Mouse (Mus musculus) left cerebral cortex, adult 11 months (tissue): ENCODE results near the gene Pabpc4.
"Not testable (repeated sequence)": the region's sequence is repeated elsewhere in the genome, so short reads cannot be mapped to it uniquely, and the experiment has no call there.

Source experiments
- DNase-seq: peaks from one replicate; pipeline ENCODE4 v3.0.0; 2022; ENCODE audit warnings: low spot score

The Pabpc4 gene

DNA sequence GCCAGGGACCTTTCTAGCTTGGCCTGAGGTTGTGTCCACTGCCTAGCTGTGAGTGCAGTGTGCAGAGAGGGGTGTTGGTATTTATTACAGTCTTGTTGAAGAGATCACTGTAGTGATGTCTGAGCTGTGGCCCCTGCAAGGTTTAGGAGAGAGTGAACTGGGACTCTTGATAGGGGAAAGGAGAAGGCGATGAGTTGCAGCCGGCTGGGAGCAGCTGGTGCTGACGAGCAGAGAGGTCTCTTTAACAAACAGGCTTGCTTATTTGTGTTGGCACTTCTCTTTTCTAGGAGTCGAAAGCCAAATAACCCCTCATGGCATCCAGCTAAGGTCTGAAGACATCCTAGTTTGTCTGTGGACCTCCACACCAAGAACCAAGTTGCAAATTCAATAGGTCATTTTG, 36.1 kb downstream of the Pabpc4 start:
- DNase-seq: no peak

DNA sequence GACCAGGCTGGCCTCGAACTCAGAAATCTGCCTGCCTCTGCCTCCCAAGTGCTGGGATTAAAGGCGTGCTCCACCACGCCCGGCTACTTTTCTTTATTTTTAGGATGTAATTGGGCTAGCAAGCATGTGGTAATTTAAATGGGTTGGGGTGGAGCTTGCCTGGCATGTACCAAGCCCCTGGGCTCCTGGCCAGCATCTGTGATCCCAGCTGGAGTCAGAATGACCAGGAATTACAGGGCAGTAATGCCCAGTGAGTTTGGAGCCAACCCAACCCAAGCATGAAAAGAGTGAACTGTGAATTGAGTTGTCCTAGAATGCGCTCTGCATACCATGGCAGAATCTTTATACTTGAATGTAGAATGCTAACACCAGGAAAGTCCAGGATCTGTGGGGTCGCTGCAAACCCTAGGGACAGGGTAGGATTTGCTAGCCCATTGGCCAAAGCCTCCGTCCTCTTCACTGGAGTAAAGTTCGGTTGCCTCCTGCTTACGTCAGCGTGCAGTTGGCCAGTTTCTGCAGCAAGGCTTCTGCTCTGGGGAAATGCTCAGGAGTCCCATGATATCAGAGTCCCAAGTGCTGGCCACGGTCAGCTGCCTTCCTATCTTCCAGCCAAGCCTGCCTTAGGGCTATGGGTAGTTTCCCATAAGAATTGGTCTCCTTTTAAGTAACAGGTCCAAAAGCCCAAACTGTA, 37.0 kb downstream of the Pabpc4 start:
- DNase-seq: no peak

DNA sequence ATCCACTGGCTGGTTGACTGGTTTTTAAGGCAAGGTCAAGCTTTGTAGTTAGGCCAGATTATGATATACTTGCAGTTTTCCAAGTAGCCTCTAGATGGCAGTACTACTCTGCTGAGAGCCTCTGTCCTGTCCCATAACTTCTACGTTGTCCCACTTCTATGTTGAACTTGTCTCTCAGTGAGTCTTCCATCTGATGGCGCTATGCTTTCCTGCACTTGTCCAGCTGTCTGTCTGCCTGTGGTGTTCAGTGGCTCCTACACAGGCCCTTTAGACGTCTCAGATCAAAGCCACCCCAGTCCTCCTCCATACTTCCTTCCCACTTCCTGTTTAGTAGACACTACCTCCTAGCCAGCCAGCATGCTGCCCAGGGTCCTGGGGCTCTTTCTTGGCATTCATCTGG, 43.6 kb downstream of the Pabpc4 start:
- DNase-seq: no peak

DNA sequence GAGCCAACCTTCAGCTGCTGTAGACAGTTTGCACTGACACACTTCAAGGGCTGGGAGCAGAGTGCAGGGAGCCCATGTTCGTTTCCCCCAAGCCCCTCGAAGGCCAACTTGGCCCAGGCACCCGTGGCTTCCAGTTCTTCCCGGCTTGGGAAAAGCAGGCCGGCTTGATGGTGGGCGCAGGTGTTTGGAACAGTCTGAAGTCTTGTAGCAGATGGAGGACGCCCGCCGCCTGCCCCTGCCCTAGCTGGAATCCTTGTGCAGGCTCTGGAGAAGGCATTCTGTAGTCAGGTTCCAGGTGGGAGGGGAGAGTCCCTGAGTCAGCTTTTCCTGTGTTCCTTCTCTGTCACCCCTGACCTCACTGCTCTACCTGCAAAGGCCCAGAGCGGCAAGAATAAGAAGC, 44.8 kb downstream of the Pabpc4 start:
- no peak for DNase-seq

DNA sequence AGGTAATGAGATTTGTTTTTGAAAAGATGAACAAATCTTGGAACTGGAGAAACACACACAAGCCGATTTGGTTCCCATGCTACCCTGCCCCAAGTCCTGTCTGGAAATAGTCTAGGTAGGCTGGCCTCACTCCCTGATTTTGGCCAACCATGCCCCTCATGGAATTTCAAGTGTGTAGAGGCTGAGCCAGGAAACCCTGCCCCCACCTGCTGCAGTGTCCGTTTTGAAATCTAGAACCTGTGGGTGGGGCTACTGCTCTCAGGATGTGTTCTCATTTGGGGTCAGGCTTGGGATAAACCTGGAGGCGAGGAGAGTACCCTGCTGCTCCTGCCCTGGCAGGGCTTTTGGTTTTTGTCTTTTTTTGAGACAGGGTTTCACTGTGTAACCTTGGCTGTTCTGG, 46.1 kb downstream of the Pabpc4 start:
- no peak for DNase-seq

DNA sequence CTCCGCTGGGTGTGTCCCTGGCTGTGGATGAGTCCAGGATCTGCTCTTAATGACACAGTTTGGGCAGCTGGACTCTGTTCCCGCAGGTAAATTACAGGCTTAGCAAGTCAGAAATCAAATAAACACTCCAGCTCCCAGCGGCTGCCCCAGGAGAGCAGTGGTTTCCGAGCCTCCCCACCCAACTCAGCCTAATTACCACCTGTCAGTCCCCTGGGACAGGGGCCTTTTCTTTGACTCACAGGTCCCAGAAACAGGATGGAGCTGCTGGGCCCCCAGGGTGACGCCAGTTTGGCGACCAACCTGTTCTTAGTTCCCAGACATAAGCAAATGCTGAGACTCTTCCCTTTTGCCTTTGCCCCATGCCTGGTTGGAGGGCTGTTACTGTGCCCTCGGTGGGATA, 49.7 kb downstream of the Pabpc4 start:
- DNase-seq: no peak

DNA sequence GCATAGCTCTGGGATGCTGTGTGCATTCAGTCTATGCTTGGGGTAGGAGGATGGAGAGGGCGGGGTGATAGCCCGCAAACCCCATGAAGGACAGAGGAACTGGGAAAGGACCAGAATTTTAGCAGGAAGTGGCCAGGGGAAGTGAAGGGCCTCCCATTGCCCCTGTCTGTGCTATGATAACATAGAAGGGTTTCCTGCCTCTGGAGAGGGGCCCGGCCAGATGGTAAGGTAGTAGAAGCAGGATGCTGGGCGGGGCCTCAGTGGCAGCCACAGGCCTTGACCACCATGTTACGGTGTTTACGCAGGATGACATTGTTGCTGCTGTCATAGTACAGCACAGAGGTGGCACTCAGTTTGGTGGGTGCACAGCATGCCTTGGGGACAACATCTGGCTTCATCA, 50.9 kb downstream of the Pabpc4 start:
- DNase-seq: no peak

DNA sequence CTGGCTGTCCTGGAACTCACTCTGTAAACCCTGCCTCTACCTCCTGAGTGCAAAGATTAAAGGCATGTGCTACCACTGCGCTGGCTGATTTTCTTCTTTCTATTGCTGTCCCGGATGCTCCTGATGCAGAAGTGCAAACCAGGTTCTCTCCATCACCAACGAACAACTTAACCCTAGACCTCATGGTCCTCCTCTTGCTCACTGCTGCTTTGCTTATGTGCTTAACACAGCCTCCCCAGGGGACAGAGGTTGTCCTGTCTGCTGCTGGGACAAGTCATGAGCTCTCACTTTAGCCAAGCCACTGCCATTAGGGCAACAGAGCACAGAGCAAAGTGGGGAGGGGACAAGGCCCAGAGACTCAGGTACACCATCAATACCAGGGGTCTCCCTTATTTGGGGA, 52.3 kb downstream of the Pabpc4 start:
- DNase-seq: no peak

DNA sequence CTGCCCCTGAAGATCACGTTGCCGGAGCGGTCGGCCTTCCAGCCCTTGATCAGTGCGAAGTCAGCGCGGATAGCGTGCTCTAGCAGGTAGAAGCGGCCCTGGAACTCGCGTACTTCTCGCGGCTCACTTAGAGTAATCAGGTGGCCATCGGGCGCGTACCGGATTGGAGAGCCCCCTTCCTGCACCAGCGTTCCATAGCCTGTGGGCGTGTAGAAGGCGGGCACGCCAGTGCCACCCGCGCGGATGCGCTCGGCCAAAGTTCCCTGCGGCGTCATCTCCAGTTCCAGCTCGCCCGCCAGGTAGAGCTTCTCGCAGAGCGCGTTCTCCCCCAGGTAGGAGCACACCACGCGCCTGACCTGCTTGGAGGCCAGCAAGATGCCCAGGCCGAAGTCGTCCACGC, 60.8 kb downstream of the Pabpc4 start:
- not testable (repeated sequence) for DNase-seq

DNA sequence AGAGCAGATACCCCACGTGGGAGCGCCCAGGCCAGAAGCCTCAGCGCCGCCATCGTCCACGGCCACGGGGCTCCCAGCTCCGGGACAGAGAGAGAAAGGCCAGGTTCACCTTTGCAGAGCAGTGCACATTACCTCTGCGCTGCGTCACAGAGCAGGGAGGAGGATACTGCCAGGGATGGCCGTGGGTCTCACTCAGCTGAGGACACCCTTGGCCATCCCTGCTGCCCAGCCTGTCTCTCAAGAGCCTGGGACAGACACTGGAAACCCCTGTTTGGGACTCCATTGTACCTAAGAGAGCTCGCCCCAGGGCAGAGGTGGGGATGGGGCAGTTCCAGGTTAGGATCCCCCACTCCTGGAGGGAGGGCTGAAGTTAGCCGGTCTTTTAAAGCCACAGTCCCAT, 61.4 kb downstream of the Pabpc4 start, which contains the start of gene Oxct2a:
Gene Oxct2a, minus strand, starts transcription at position 101 of the 400 bp plus-strand sequence.
- no peak for DNase-seq

DNA sequence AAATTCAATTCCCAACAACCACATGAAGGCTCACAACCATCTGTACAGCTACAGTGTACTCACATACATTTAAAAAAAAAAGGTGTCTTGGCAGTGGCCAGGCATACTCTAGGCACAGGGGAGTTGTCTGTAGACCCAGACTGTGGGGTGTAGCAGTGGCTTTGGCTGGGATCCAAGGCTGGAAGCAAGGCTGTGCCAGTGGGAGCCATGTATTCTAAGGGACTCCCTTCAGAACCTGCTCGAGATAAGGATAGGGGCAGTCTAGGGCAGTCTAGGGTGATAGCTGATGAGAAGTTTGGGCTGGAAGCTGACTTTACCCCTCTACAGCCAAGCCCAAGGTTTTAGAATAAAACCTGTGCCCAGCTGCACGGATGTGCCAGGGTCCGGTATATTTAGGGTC, 63.9 kb downstream of the Pabpc4 start:
- no peak for DNase-seq

DNA sequence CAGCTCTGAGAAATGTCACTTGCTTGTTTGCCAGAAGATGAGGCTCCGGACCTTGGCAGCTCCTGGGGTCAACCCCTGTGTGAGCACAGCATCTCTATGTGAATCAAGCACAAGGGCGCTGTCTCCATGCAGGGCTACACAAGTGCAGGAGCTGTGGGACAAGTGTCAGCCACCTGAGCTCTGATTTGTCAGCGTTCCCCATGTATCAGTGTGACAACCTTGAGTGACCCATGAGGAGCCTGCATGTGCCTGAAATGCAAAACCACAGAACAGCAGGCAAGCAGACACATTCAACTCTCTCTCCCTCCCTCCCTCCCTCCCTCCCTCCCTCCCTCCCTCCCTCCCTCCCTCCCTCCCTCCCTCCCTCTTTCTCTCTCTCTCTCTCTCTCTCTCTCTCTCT, 65.5 kb downstream of the Pabpc4 start:
- DNase-seq: no peak

DNA sequence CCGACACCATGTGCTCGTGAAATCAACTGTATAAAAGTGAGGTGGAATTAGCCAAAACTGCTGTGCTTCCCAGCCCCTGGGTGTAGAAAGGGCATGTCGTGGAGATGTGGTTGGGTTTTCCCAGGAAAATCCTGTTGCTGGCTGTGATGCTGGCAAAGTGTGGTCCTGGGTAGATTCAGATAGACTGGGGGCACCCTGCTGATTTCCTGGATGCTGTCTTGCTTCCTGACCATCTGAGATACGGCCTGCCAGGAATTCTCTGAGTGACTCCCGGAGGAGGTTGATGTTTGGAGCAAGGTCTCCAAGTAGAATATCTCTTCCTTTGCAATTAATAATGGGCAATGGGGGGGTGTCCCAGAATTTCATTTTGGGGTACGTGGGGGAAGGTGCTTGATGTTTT, 66.8 kb downstream of the Pabpc4 start:
- no peak for DNase-seq

DNA sequence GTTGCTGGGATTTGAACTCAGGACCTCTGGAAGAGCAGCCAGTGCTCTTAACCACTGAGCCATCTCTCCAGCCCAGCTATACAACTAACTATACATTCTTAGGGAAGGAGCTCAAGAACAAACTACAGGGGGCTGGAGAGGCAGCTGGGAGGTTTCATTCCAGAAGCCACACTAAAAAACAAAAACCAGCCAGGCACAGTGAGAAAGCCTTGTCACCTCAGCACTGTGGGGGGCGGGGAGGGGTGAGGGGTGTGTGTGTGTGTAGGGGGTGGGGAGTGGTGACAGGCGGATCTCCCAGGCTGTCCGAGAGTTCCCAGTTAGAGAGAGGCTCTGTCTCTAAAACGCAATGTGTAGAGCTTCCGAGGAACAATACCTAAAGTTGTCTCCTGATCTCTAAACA, 69.2 kb downstream of the Pabpc4 start:
- DNase-seq: no peak

DNA sequence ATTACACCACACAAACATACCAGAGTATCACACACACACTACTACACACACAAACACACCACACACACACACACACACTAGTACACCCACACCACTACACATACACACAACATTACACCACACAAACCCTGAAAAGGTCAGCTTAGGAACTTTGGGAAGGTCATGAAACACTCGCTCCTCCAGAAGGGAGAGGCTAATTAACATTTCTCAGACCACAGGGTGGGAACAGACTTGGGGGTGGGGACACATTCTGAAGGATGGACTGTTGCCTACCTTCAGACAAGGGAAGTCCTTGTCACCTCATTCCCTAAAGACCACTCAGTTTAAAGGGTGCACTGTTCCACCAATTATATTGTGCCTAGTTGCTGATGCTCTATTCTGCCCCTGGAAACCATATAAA, 69.8 kb downstream of the Pabpc4 start:
- DNase-seq: not testable (repeated sequence)

DNA sequence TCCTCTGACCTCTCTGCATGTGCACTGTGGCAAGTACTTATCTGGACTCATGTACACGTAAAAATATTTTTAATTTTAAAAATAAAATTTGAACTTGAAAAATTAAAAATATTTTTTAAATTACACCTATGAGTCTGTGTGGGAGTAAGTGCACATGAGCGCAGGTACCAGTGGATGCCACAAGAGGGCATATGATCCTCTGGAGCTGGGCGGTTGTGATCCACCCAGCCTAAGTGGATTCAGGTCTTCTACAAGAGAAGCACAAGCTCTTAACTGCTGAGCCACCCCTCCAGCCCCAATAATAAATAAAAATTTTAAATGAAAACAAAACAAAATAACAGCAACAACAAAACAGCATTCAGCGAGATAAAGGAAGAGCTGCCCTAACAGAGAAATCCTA, 71.0 kb downstream of the Pabpc4 start:
- DNase-seq: no peak

DNA sequence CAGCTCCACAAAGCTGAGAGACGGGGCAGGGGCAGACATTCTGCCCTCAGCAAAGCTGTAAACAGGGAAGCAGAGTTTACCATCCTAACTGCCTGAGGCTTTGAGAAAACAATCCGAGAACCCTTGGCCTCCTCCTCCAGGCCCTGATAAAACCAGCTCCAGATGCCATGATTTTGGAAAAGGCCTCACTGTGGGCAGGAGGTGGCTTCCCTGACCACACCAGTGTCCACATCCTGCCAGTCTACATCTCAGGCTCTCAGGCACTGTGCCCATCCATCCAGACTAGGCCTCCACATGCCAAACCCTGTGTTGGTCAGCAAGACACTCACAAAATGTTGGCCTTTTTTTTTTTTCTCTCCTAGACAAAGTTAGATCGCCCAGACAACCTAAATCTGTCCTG, 72.0 kb downstream of the Pabpc4 start:
- no peak for DNase-seq

DNA sequence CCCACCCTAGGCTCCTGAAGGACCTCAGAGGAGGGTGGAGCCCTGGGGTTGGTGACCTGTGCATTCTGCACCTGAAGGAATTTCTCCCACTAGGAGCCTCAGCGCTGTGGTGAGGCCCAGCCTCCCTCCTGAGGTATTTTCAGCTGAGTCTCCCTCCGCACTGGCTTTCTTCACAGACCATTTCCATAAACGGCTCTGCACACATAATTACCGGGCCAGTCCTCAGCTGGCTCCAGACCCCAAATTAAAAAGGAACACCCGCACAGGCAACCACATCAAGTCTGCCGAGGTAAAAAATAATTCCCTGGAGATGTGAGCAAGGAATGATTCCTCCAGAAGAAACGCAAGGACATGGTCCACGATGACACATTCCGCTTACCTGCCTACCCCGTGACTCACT, 73.1 kb downstream of the Pabpc4 start:
- DNase-seq: not testable (repeated sequence)

DNA sequence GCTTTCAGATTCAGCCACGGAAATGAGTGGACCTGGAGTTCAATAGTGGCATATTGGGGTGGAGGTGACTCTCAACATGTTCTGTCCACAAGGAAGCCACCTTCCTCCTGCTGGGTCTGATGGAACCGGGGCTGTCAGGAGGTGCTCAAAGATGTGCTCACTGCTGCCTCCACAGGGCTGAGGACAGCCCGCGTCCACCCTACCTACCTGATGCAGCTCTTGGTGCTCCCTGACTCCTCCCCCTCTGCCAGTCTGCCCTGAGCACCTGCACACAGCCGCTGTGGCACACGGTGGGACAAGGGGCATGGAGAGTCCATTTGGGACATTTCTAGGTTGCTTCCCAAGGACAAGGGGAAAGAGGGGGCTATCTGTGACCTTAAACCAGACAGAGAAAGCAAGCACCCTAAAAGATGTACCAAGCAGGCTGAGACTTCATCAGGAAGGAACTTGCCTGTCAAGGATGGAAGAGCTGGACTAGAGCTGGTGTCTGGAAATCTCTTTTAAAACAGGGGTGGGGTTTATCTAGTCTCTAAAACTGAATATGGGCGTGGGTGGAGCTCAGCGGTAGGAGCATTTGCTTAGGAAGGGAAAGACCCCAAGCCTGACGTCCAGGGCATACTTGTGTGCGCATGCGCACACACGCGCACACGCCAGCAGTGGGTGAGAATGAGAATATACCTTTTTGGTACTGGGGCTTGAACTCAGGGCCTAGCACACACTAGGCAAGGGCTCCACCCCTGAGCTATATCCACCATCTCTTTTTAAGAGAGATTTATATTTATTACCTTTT, 73.8 kb downstream of the Pabpc4 start:
- DNase-seq: no peak

DNA sequence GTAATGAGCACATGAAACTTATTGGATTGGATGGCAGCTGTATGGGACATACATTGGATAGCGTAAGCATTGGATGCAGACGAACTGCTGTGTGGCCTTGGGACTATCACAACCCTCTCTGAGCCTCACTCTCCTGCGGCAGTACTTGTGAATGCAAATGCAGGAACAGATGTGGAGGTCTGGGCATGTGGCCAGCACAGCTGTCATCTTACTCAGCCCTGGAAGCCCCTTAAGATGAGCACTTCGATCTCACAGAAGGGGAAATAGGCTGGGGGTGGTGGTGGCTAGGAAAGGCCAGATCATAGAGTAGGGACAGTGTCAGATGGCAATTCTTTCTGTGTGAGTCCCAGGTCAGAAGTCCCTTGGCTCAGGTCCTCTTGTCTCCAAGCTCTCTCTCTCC, 75.5 kb downstream of the Pabpc4 start:
- no peak for DNase-seq

DNA sequence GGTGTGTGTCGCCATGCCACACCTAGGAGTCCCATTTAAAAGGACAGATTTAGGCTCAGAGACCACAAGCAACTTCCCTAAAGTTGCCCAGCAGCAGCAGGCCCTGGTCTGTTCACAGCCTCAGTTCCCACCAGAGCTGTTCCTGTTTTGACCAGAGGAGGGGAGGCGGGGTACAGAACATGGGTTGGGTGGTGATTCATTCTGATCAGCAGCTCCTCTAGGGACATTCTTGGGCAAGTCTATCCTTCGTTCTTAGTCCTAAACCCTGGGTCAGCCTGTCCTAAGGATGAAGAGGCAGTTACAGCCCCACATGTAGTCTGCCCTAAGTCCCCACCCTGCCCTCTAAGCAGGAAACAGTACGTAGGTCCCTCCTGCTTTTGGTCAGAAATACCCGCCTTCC, 78.1 kb downstream of the Pabpc4 start:
- DNase-seq: no peak

DNA sequence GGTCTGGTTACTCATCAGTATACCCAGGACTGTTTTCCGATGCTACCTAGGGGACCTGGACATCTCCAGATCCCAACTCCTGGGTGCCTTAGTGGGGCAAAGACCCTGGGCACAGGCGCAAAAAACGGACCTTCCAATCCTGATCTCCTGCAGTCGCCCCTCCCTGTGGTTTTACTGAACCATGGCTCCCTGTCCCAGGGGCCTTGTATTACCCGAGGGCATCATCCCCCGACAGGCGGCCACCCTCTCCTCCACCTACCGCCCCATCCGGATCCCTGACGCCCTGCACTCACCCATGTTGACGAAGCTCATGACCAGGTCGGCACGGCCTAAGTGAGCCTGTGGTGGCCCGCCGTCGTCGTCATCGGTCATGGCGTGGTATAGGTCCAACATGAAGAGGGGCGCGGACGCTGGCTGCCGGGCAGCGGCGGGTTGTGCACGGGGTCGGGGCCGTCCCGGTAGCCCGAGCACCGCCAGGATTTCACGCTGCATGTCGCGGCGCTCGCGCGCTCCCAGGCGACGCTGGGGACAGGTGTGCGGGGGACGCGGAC, 80.0 kb downstream of the Pabpc4 start:
- DNase-seq: no peak

DNA sequence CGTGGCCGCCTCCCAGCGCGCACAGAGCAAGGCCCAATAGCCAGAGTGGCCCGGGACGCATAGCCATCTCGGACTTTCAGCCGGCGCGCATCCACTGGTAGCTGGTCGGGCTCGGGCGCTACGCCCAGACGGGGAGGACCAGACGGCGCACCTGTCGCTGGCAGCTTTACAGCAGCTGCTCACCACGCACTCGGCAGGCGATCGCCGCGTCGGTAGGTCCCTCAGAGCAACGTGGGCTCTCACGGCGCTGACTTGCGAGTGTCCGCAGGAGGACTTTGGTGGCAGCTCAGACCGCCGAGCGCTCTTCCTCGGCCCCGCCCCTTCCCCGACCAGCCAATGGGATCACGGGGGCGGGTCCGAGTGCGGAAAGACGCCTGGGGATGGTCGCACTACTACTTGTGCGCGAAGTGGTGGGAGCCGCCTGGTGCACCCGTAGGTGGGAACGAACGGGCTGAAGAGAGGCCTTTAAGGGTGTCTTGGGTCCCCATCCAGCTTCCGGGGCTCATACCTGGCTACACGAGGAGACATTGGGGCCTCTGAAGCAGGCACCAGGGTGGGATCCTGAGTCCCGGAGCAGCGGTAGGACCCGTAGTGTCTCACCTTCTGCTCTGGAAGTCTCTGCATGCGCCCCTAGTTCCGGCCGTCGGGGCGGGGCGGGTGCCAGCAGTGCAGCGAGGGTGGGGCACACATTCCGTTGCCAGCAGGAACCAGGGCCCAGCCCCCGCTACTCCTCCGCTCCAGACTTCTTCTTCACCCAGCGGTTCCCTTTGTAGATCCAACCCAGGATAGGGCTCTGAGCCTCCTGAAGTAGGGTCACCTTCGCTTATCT, 80.7 kb downstream of the Pabpc4 start, which contains the start of gene Bmp8a:
Gene Bmp8a, minus strand, starts transcription at position 611 of the 829 bp plus-strand sequence.
- no peak for DNase-seq
